Mouse (Mus musculus) small intestine, adult 2 months (tissue): ENCODE results near the gene Trpv5.

Experiments used
- CTCF ChIP-seq: fragments of 200-500 bp; IDR thresholded peaks from 2 replicates; pipeline ENCODE4 v1.5.1; 2012; ENCODE audit warnings: low read depth, mild to moderate bottlenecking, control low read depth, inconsistent platforms, low read length, moderate library complexity, mixed read lengths; ENCODE audit not compliant: insufficient replicate concordance, insufficient read length; ENCODE audit errors: extremely low read depth
- POLR2A ChIP-seq: fragments of 200-500 bp; IDR thresholded peaks from 2 replicates; pipeline ENCODE4 v1.6.1; 2012; ENCODE audit warnings: low read depth, mild to moderate bottlenecking, control low read depth, inconsistent platforms, low read length, moderate library complexity

GRCm38 (mm10) chr6:41643227-41643626 lies 37.3 kb downstream of the Trpv5 start:
- no peak for TF ChIP-seq CTCF
- TF ChIP-seq POLR2A: no peak
